Mouse (Mus musculus) midbrain, postnatal 0 days (tissue): Measurements from ENCODE around the gene Rex1bd. TPM values are rescaled to one million over a fixed set of nuclear protein-coding genes. Genes with fewer than 3 reads are reported as not detected.
A peak's percentile ranks its signal among the peaks of the same experiment; 100 is the strongest.

Source experiments
- ATAC-seq: fragments of 200-750 bp; cut with Nextera tagmentation; 2 replicates; pipeline ENCODE4 v1.8.0; 2017; ENCODE audit warnings: moderate number of reproducible peaks, mild to moderate bottlenecking, moderate TSS enrichment, moderate library complexity; ENCODE audit not compliant: low FRiP score
- DNase-seq: peaks from one replicate; pipeline ENCODE4 v3.0.0-alpha.2; 2015; ENCODE audit warnings: low spot score
- H3K27ac ChIP-seq: fragments of 300-500 bp; sonication (generic); 2 replicates; pipeline ENCODE4 v1.5.1; 2014; ENCODE audit warnings: low read depth, mild to moderate bottlenecking, low read length, mixed read lengths
- H3K27me3 ChIP-seq: fragments of 300-500 bp; sonication (generic); 2 replicates; pipeline ENCODE4 v1.6.1; 2014; ENCODE audit warnings: low read length, control low read depth, mixed read lengths; ENCODE audit not compliant: insufficient read depth
- H3K36me3 ChIP-seq: fragments of 300-500 bp; sonication (generic); 2 replicates; pipeline ENCODE4 v1.6.1; 2014; ENCODE audit warnings: low read length, control low read depth, mixed read lengths; ENCODE audit not compliant: insufficient read depth
- H3K4me1 ChIP-seq: fragments of 300-500 bp; sonication (generic); 2 replicates; pipeline ENCODE4 v1.6.1; 2014; ENCODE audit warnings: mild to moderate bottlenecking, control low read depth, antibody characterized with exemption, low read length, mixed read lengths; ENCODE audit not compliant: insufficient read depth
- H3K4me2 ChIP-seq: fragments of 300-500 bp; sonication (generic); 2 replicates; pipeline ENCODE4 v1.6.1; 2014; ENCODE audit warnings: low read depth, mild to moderate bottlenecking, low read length, mixed read lengths; ENCODE audit not compliant: poor library complexity, severe bottlenecking
- H3K4me3 ChIP-seq: fragments of 300-500 bp; sonication (generic); 2 replicates; pipeline ENCODE4 v1.5.1; 2014; ENCODE audit warnings: low read depth, mild to moderate bottlenecking, low read length, moderate library complexity
- H3K9ac ChIP-seq: fragments of 300-500 bp; sonication (generic); replicated peaks from 2 replicates; pipeline ENCODE4 v1.6.1; 2014; ENCODE audit warnings: mild to moderate bottlenecking, low read length, moderate library complexity, mixed read lengths; ENCODE audit not compliant: poor library complexity, severe bottlenecking
- H3K9me3 ChIP-seq: fragments of 300-500 bp; sonication (generic); 2 replicates; pipeline ENCODE4 v1.6.1; 2016; ENCODE audit warnings: low read length, control low read depth
- CTCF ChIP-seq: IDR thresholded peaks from 2 replicates; pipeline ENCODE4 v1.5.1; 2016; ENCODE audit warnings: antibody characterized with exemption, mild to moderate bottlenecking
- WGBS: fragments of 180-500 bp; shearing (Covaris S2); extraction: QIAGEN DNeasy Blood & Tissue Kit; methylation state at CpG from one replicate; pipeline ENCODE4 v1.1.7; 2014; 5-methylcytosine and 5-hydroxymethylcytosine counted together
- polyA plus RNA-seq: library from polyadenylated mRNA; unstranded; fragments of >200 nt; fragmentation: Nextera tagmentation; extraction: Ambion mirVana; gene quantifications from 2 replicates; pipeline ENCODE4 v1.2.1, GENCODE M21; 2015
- total RNA-seq: library from RNA; depleted of rRNA; stranded (reverse); fragments of >200 nt; gene quantifications from 2 replicates; pipeline ENCODE4 v1.2.3, GENCODE M21; 2014; rRNA removed

The Rex1bd gene
- total RNA-seq: 118 and 121 TPM in 2 replicates
- 198 and 212 TPM in 2 replicates for polyA plus RNA-seq

DNA sequence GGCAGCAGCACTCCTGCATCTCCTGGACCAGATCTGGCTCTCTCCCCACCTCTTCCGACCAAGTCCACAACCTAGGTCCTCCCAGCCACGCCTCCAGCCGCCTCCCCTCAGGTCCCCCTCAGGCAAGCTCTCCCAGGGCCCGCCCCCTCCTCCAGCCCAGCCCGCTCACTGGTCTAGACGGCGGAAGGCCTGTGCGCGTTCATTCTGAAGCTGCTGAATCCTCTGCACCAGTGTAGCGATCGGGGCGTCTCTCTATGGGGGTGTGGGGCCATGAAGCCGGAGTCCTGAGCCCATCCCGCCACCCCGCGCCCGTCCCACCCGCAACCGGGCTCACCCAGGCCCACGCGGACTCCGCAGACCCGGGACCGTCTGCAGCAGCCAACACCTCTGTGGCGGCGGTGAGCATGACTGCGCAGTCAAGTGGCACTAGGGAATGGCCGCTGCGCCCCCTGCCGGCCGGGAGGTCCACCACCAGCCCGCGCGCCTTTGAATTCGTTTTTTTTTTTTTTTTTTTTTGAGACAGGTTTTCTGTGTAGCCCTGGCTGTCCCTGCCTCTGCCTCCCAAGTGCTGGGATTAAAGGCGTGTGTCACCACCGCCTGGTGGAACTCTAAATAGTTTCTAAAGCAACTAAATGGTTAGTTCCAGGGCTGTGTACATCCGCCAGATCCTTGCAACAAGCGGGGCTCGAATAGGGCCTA lies at the start of gene Rex1bd:
Rex1bd (minus strand) TSS at position 425 of the 699 bp plus-strand sequence.
- peak within 1 kb of the TSS; percentile 74 for H3K4me2 ChIP-seq
- peak within 1 kb of the TSS; percentile 93 for H3K27ac ChIP-seq
- TF ChIP-seq CTCF: peak; percentile 91
- ATAC-seq (peak; percentile 83), DNase-seq (peak; percentile 93)
- WGBS: 3% methylated on average over 39 of the region's 40 CpGs
- H3K9me3 ChIP-seq: no peaks in the 10 kb centered on the region
- H3K27me3 ChIP-seq: peaks cover 16% of the 10 kb centered on the region
- peaks cover 15% of the 10 kb centered on the region; the same call in 1 of the 2 replicates for H3K36me3 ChIP-seq
- peak within 1 kb of the TSS; percentile 90 for H3K9ac ChIP-seq
- peak within 1 kb of the TSS; percentile 70 for H3K4me3 ChIP-seq
- peaks cover 7% of the 10 kb centered on the region; the same call in 1 of the 2 replicates for H3K4me1 ChIP-seq

DNA sequence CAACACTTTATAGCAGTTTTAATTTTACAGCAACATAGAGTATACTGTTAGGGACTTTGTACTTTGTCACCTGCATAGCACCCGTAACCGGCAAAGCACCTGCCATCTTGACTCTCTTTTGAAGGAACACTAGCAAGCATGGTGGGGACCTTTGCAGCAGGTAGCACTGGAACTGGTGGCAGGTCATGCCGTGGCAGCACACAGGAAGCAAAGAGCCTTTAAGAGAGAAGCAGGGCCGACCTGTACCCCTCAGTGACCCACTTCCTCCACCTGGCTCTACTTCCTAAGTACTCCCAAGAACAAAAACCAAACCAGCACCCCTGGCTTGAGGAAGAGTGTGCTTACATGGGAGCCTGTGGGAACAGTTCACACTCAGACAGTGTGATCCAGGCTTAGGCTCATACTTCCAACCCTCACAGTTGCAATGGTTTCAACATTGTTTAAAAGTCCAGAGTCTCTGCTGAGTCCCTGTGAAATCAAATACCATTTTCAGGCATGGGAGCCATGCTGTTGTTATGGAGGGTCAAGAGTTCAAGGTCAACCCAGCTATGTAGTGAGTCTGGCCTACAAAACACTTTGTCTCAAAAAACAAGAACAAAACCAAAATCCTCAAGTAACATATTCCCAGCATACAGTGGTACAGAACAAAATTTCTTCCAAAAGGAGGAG lies 48.7 kb upstream of the Rex1bd start:
- Histone ChIP-seq H3K4me1 (0 out of 2 replicates have a peak, but pooled peaks cover 2% of the 10 kb centered on the region), H3K4me3 (no peak overlapping the region), H3K36me3 (peaks cover 3% of the 10 kb centered on the region; the same call in 1 of the 2 replicates), H3K27me3 (no peaks in the 10 kb centered on the region), H3K4me2 (no peak overlapping the region), H3K27ac (no peak overlapping the region), H3K9me3 (no peaks in the 10 kb centered on the region), H3K9ac (no peak overlapping the region)
- no peak for ATAC-seq
- no peak for DNase-seq
- WGBS: 95% methylated on average over 4 of the region's 4 CpGs
- TF ChIP-seq CTCF: no peak

GRCm38 (mm10) chr8:70553740-70554139 lies 47.2 kb upstream of the Rex1bd start:
- DNase-seq: peak; percentile 64
- Histone ChIP-seq H3K4me3 (no peak overlapping the region), H3K9me3 (no peaks in the 10 kb centered on the region), H3K4me2 (no peak overlapping the region), H3K27ac (no peak overlapping the region), H3K27me3 (no peaks in the 10 kb centered on the region), H3K36me3 (peaks cover 3% of the 10 kb centered on the region; the same call in 1 of the 2 replicates), H3K4me1 (no peaks in the 10 kb centered on the region), H3K9ac (no peak overlapping the region)
- no peak for ATAC-seq
- no peak for TF ChIP-seq CTCF

GRCm38 (mm10) chr8:70552836-70553235 lies 46.3 kb upstream of the Rex1bd start:
- H3K9ac ChIP-seq: no peak overlapping the region
- DNase-seq: no peak
- no peak overlapping the region for H3K4me3 ChIP-seq
- TF ChIP-seq CTCF: no peak
- WGBS: 61% methylated on average over 1 of the region's 1 CpGs
- H3K27me3 ChIP-seq: no peaks in the 10 kb centered on the region
- H3K27ac ChIP-seq: no peak overlapping the region
- H3K4me2 ChIP-seq: no peak overlapping the region
- no peaks in the 10 kb centered on the region for H3K9me3 ChIP-seq
- ATAC-seq: no peak
- no peaks in the 10 kb centered on the region for H3K4me1 ChIP-seq
- peaks cover 3% of the 10 kb centered on the region; the same call in 1 of the 2 replicates for H3K36me3 ChIP-seq

GRCm38 (mm10) chr8:70551558-70552161 lies 45.1 kb upstream of the Rex1bd start:
- no peak for DNase-seq

More at GRCm38 (mm10) chr8:70551558-70552161, 45.1 kb upstream of the Rex1bd start:
- Histone ChIP-seq H3K4me1 (no peaks in the 10 kb centered on the region), H3K36me3 (no peaks in the 10 kb centered on the region), H3K9ac (no peak overlapping the region), H3K27me3 (no peaks in the 10 kb centered on the region), H3K9me3 (no peaks in the 10 kb centered on the region), H3K4me2 (no peak overlapping the region), H3K27ac (no peak overlapping the region), H3K4me3 (no peak overlapping the region)
- no peak for ATAC-seq
- 86% methylated on average over 3 of the region's 3 CpGs for WGBS
- TF ChIP-seq CTCF: no peak
